Mouse (Mus musculus) forelimb bud, embryonic 11.5 days (tissue): ENCODE measurements around the gene Gm6351.
"Not testable (repeated sequence)": the region's sequence is repeated elsewhere in the genome, so short reads cannot be mapped to it uniquely, and the experiment has no call there.

Experiments used
- DNase-seq: peaks from one replicate; pipeline ENCODE4 v3.0.0-alpha.2; 2012; ENCODE audit warnings: low read depth, low spot score

The Gm6351 gene

DNA sequence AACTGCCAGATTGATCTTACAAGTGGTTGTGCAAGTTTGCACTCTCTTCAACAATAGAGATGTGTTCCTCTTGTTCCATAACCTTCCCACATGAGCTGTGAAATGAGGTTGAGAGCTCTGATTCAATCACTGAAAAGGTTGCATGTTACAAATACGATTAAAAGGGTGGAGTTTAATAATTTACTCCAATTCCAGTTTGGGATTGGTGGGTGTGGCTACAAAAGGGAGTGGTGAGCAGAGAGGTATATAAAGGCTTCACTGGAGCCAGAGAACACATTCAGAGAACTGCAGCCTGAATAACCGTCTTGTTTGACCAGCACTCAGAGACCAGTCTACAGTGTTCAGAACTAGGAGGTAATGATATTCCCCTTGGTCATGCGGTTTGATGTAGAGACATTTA is at the start of gene Gm6351:
Gm6351 (plus strand) TSS at position 301 of the 400 bp plus-strand sequence.
- DNase-seq: not testable (repeated sequence)

DNA sequence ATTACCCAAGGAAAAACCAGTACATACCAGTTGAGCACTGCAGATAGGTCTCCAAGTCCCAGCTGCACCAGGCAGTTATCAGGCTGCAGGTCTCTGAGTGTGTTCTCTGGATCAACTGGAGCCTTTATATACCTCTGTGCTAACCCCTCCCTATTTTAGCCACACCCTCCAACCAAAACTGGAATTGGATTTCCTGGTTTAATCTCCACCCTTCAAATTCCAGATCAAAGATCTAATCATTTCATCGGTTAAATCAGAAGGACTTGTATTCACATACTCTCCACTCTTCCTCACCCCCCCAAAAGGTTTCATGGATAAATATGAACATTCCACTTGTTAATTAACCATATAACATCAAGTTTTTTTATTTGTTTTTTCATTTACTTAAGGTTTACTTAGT is 5.7 kb upstream of the Gm6351 start, which contains the start of gene BC061212:
BC061212 (minus strand) TSS at position 101 of the 400 bp plus-strand sequence.
- not testable (repeated sequence) for DNase-seq
